Mouse (Mus musculus): ENCODE results near the gene Sh2d3c. TPM values are rescaled to one million over a fixed set of nuclear protein-coding genes. Genes with fewer than 3 reads are reported as not detected.

Sh2d3c gene
- polyA plus RNA-seq, 1 experiment from 2014 or later, result 37.8 TPM

GRCm38 (mm10) chr2:32684681-32685428, 36.0 kb upstream of the Sh2d3c start:
- Histone ChIP-seq H3K4me1 (replicated peaks) (no peaks in the 10 kb centered on the region), H3K9ac (replicated peaks) (no peak overlapping the region), H3K36me3 (peaks cover 59% of the 10 kb centered on the region), H3K9me3 (no peaks in the 10 kb centered on the region), H3K27me3 (no peaks in the 10 kb centered on the region), H3K4me3 (replicated peaks) (no peak overlapping the region), H3K4me2 (replicated peaks) (no peak overlapping the region), H3K27ac (no peak overlapping the region)
- no peak for ATAC-seq
- 94% methylated on average over 15 of the region's 15 CpGs for WGBS

GRCm38 (mm10) chr2:32685807-32686206, 35.0 kb upstream of the Sh2d3c start:
- H3K27me3 ChIP-seq, result no peaks in the 10 kb centered on the region
- H3K4me1 ChIP-seq (replicated peaks), result no peaks in the 10 kb centered on the region
- H3K4me3 ChIP-seq (replicated peaks), result no peak overlapping the region
- 96% methylated on average over 3 of the region's 3 CpGs for WGBS
- peaks cover 59% of the 10 kb centered on the region for H3K36me3 ChIP-seq
- H3K9ac ChIP-seq (replicated peaks), result no peak overlapping the region
- ATAC-seq, result no peak
- H3K4me2 ChIP-seq (replicated peaks), result no peak overlapping the region
- H3K9me3 ChIP-seq, result no peaks in the 10 kb centered on the region
- H3K27ac ChIP-seq, result no peak overlapping the region

DNA sequence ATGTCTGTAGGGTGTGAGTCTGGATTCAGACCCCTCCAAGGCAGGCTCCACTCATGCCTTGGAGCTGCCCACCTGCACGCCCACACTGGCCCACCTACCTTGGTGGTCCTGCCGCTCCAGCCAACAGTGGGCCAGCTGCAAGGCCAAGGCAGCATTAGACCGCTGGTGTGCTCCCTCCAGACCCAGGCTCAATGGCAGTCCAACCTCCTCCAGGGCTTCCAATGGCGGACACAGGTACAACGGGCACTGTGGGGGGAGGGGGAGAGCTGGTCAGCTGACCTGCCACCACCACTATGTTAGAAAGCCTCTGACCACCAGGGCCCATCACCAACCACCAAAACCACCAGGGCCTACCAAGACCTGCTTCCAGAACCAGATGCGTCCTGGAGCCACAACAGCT, 34.2 kb upstream of the Sh2d3c start:
- H3K36me3 ChIP-seq, result peaks cover 59% of the 10 kb centered on the region

GRCm38 (mm10) chr2:32687562-32687961, 33.3 kb upstream of the Sh2d3c start:
- Histone ChIP-seq H3K9me3 (no peaks in the 10 kb centered on the region), H3K4me3 (replicated peaks) (no peak overlapping the region), H3K9ac (replicated peaks) (no peak overlapping the region), H3K36me3 (peaks cover 58% of the 10 kb centered on the region), H3K4me1 (replicated peaks) (peaks cover 2% of the 10 kb centered on the region), H3K27ac (no peak overlapping the region), H3K27me3 (no peaks in the 10 kb centered on the region), H3K4me2 (replicated peaks) (no peak overlapping the region)
- 95% methylated on average over 8 of the region's 8 CpGs for WGBS
- ATAC-seq, result no peak

More for the DNA sequence above, 34.2 kb upstream of the Sh2d3c start:
- H3K9ac ChIP-seq (replicated peaks), result no peak overlapping the region
- 97% methylated on average over 6 of the region's 6 CpGs for WGBS
- no peak for ATAC-seq
- no peak overlapping the region for H3K27ac ChIP-seq
- H3K4me1 ChIP-seq (replicated peaks), result no peaks in the 10 kb centered on the region
- no peaks in the 10 kb centered on the region for H3K9me3 ChIP-seq
- no peaks in the 10 kb centered on the region for H3K27me3 ChIP-seq
- H3K4me3 ChIP-seq (replicated peaks), result no peak overlapping the region
- H3K4me2 ChIP-seq (replicated peaks), result no peak overlapping the region

DNA sequence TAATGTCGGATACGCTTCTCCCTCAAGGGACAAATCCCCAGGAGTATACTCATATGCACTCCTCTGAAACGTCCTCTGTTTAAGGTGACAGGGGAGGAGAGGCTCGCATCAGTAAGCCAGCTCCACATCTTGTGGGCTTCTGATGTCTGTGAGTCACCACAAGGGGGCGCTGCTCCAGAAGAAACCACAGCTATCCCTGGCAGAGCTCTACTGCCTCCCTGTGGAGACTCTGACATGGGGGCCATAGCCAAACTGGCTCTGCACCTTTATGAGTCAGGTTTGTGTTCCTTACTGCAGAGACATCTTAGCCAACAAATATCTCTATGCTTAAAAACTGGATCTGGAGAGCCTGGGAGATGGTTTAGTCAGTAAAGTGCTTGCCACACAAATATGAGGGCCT, 31.4 kb upstream of the Sh2d3c start:
- peak; percentile 15; the same call in 1 of the 2 replicates for ATAC-seq
- H3K27ac ChIP-seq, result no peak overlapping the region
- H3K9ac ChIP-seq (replicated peaks), result no peak overlapping the region
- WGBS, result 24% methylated on average over 5 of the region's 5 CpGs
- no peak overlapping the region for H3K4me3 ChIP-seq (replicated peaks)
- H3K4me1 ChIP-seq (replicated peaks), result peaks cover 13% of the 10 kb centered on the region
- no peak overlapping the region for H3K4me2 ChIP-seq (replicated peaks)
- no peaks in the 10 kb centered on the region for H3K9me3 ChIP-seq
- H3K27me3 ChIP-seq, result no peaks in the 10 kb centered on the region
- peaks cover 39% of the 10 kb centered on the region for H3K36me3 ChIP-seq

DNA sequence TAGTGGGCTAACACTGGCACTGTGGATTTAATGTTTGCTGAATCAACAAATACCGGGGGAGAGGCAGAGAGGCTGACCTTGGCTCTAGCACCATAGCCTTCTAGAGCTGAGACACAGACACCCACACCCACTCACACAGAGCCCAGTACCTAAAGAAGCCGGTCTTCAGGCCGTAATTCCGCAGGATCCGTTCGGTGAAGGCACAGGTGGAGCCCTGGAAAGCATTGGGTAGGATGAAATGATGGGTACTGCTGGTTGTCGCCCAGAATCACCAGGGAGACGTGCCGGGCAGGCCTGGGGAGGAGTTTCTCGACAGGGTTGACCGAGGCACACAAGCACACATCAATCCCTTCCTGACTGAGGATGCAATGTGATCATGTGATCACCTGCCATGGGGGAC, 29.8 kb upstream of the Sh2d3c start:
- WGBS, result 88% methylated on average over 11 of the region's 11 CpGs
- no peak overlapping the region for H3K27ac ChIP-seq
- ATAC-seq, result no peak
- no peak overlapping the region for H3K4me3 ChIP-seq (replicated peaks)
- H3K36me3 ChIP-seq, result peaks cover 23% of the 10 kb centered on the region
- no peak overlapping the region for H3K4me2 ChIP-seq (replicated peaks)
- peaks cover 13% of the 10 kb centered on the region for H3K4me1 ChIP-seq (replicated peaks)
- H3K9me3 ChIP-seq, result no peaks in the 10 kb centered on the region
- no peak overlapping the region for H3K9ac ChIP-seq (replicated peaks)
- no peaks in the 10 kb centered on the region for H3K27me3 ChIP-seq

DNA sequence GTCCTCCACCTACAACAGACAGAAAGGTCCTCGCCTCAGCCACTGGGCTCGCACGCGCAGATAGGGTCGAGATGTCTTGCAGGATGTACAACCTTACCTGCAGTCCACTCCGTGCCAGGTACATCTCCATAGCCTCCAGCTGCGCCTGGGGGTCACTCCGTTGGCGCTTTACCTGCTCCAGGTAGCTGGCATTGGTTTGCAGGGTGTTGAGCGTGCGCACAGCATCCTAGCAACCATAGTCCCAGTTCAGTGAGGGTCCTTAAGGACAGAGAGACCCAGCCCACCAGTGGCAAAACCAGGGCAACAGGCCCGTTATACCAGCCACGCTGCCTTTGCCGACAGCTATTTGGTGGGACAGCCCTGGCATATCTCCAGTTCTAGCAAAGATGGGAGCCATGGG, 28.4 kb upstream of the Sh2d3c start:
- Histone ChIP-seq H3K36me3 (peaks cover 8% of the 10 kb centered on the region), H3K4me1 (replicated peaks) (peaks cover 13% of the 10 kb centered on the region), H3K9me3 (no peaks in the 10 kb centered on the region), H3K27me3 (no peaks in the 10 kb centered on the region), H3K4me3 (replicated peaks) (no peak overlapping the region), H3K4me2 (replicated peaks) (no peak overlapping the region; the same call in 1 of the 2 replicates), H3K27ac (no peak overlapping the region), H3K9ac (replicated peaks) (no peak overlapping the region; the same call in 1 of the 2 replicates)
- WGBS, result 97% methylated on average over 14 of the region's 14 CpGs
- ATAC-seq, result no peak

GRCm38 (mm10) chr2:32693282-32693681, 27.6 kb upstream of the Sh2d3c start:
- Histone ChIP-seq H3K36me3 (0 out of 2 replicates have a peak, but pooled peaks cover under 1% of the 10 kb centered on the region), H3K27ac (no peak overlapping the region), H3K4me2 (replicated peaks) (peak overlapping the region; percentile 81), H3K4me3 (replicated peaks) (peak overlapping the region; percentile 71), H3K27me3 (no peaks in the 10 kb centered on the region), H3K4me1 (replicated peaks) (peaks cover 13% of the 10 kb centered on the region), H3K9ac (replicated peaks) (peak overlapping the region; percentile 81), H3K9me3 (no peaks in the 10 kb centered on the region)
- no peak for ATAC-seq
- WGBS, result 23% methylated on average over 7 of the region's 7 CpGs

DNA sequence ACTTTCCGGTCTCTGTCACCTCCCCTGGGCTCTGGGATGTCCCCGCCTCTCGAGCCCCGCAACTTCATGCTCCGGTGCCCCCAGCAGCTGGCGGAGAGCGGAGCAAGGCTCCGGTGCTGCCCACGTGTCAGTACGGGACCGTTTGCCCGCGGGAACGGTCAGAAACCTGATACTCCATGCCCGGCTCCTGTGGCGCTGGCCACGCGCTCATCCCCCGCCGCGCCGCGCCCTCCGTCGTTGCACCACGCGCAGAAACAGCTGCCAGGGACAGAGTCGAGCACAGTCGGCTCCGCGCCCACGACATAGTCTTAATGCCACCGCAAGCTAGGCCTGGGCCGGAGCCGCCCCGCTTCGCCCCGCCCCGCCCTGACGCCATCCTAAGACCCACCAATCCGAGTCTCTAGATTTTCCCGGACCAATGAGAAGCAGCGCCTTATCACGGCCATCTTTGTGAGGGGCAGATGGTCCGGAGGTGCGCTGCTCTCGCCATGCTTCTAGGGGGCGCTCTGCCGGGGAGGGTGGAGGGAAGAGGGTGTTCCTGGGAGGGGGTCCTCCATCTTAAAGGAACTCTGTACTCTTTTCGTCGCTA, 26.9 kb upstream of the Sh2d3c start:
- ATAC-seq, result peak; percentile 98
- Histone ChIP-seq H3K36me3 (no peaks in the 10 kb centered on the region), H3K4me3 (replicated peaks) (peak overlapping the region; percentile 71), H3K9ac (replicated peaks) (peak overlapping the region; percentile 81), H3K27me3 (no peaks in the 10 kb centered on the region), H3K4me2 (replicated peaks) (peak overlapping the region; percentile 81), H3K9me3 (no peaks in the 10 kb centered on the region), H3K4me1 (replicated peaks) (peaks cover 13% of the 10 kb centered on the region), H3K27ac (peak overlapping the region; percentile 75)
- under 1% methylated on average over 51 of the region's 51 CpGs for WGBS

- H3K9me3 ChIP-seq, result no peaks in the 10 kb centered on the region
- peaks cover 13% of the 10 kb centered on the region for H3K4me1 ChIP-seq (replicated peaks)
- WGBS, result 90% methylated on average over 12 of the region's 12 CpGs
- no peak overlapping the region; the same call in 1 of the 2 replicates for H3K27ac ChIP-seq
- peak overlapping the region; percentile 58; the same call in 1 of the 2 replicates for H3K9ac ChIP-seq (replicated peaks)
- no peak for ATAC-seq
- no peaks in the 10 kb centered on the region for H3K36me3 ChIP-seq
- peak overlapping the region; percentile 81 for H3K4me2 ChIP-seq (replicated peaks)
- peak overlapping the region; percentile 71 for H3K4me3 ChIP-seq (replicated peaks)
- no peaks in the 10 kb centered on the region for H3K27me3 ChIP-seq
Measured at GRCm38 (mm10) chr2:32694691-32695090, 26.2 kb upstream of the Sh2d3c start.

- Histone ChIP-seq H3K4me1 (replicated peaks) (no peaks in the 10 kb centered on the region), H3K27me3 (no peaks in the 10 kb centered on the region), H3K4me2 (replicated peaks) (no peak overlapping the region), H3K27ac (no peak overlapping the region), H3K9ac (replicated peaks) (no peak overlapping the region), H3K36me3 (peaks cover 23% of the 10 kb centered on the region), H3K4me3 (replicated peaks) (no peak overlapping the region), H3K9me3 (no peaks in the 10 kb centered on the region)
- 86% methylated on average over 6 of the region's 6 CpGs for WGBS
- ATAC-seq, result no peak
Measured at GRCm38 (mm10) chr2:32699680-32700079, 21.2 kb upstream of the Sh2d3c start.

DNA sequence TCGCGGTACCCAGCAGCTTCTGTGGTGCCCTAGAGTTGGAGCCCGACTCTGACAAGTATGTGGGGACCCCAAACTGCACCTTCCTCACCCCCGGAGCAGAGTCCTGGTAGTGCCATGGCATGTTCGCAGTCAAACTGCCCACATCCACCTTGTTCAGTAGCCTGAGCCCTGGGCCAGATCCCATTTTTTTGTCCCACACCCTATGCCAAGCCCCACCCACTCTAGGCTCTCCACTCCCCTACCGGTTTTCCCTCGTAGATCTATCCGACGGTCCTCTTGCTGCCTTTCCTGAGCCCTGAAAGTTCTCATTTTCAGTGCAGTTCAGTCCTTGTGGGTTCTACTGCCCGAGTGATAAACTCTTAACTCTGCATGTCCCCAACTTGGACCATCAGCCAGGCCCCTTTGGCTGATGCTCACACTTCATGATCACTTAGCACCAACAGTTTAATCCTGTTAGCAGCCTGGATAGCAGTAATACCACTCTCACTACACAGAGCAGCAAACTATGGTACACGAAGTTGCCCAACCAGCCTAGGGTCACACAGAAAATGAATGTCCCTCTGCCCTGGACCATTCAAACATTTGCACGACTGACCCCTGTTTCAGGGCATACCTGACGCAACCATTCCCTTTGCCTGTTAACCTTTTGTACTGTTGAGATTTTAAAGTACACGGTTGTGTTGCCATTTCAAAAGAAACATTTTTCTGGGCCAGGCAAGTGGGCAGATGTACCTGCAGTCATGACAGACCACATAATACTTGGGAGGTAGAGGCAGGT, 19.7 kb upstream of the Sh2d3c start:
- WGBS, result 89% methylated on average over 14 of the region's 14 CpGs
- Histone ChIP-seq H3K27ac (no peak overlapping the region), H3K9ac (replicated peaks) (no peak overlapping the region), H3K4me1 (replicated peaks) (no peaks in the 10 kb centered on the region), H3K27me3 (no peaks in the 10 kb centered on the region), H3K4me2 (replicated peaks) (no peak overlapping the region), H3K9me3 (no peaks in the 10 kb centered on the region), H3K4me3 (replicated peaks) (no peak overlapping the region), H3K36me3 (peaks cover 38% of the 10 kb centered on the region)
- ATAC-seq, result no peak

Measured in midbrain, embryonic 13.5 days (tissue).